Mouse (Mus musculus): ENCODE results near the gene Sv2a.

DNA sequence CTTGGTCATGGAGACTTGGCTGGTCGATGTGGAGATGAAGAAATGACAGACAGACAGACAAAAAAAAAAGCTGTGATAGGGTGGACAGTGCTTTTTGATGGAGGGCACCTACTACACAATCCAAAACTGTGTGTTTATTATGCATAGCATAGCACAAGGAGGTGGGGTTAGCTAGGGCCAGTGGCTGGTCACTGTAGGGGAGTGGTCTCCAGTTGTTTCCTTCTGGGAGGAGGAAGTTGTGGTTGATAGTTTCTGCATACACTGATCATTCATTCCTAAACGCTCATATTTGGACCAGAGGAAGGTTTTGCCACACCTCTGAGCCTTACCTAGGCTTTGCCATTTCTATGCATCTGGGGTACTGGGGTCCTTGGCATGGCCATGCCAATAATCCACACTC is 49.5 kb downstream of the Sv2a start:
- TF ChIP-seq CTCF (IDR thresholded peaks at IDR 0.05; ENCODE audit: borderline replicate concordance, extremely low read depth, insufficient read depth, insufficient read length) (no peak), POLR2A (IDR thresholded peaks at IDR 0.05; ENCODE audit: borderline replicate concordance, extremely low read depth, insufficient read depth, insufficient read length, poor library complexity, severe bottlenecking) (no peak)

Data from brain, embryonic 14.5 days (tissue).